Mouse (Mus musculus) lung, adult 2 months (tissue): ENCODE results near the gene Gdap1l1.

Experiments
- CTCF ChIP-seq: fragments of 200-500 bp; IDR thresholded peaks from 2 replicates; pipeline ENCODE4 v1.5.1; 2011; ENCODE audit warnings: mild to moderate bottlenecking, low read length, control low read depth; ENCODE audit not compliant: insufficient read depth
- POLR2A ChIP-seq: fragments of 200-500 bp; IDR thresholded peaks from 2 replicates; pipeline ENCODE4 v1.6.1; 2011; ENCODE audit warnings: low read depth, mild to moderate bottlenecking, control low read depth, low read length, borderline replicate concordance; ENCODE audit errors: extremely low read depth

DNA sequence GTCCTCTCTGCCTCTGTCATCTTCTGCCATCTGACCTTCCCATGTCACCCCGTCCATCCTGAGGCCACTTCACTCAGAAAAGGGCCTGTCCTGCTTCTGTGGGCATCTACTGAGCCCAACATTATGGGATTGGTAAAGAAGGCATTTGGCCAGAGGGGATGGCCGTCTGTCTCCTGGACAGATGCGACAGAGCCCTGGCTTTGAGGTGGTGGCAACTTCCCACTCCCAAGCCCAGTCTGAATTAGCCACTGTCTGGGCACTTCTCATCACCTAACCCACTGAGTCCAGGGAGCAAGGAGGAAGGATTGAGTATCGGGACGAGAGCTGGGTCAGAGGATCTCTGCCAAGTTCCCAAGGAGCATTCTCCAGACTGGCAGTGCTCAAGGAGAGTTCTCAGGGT is 53.7 kb downstream of the Gdap1l1 start, which contains the start of gene R3hdml:
- no peak for TF ChIP-seq POLR2A
- no peak for TF ChIP-seq CTCF
